8 mouse cellular contexts compared by ENCODE assay signal in genomic region chr7:140137135-140138020, GRCm38 (mm10). TPM values are rescaled to one million over a fixed set of nuclear protein-coding genes. Genes with fewer than 3 reads are reported as not detected.
DNase-seq lines count a peak whose midpoint lies in the region; ATAC-seq lines count a peak whose summit lies in the region.

TSS of gene Mtg1 (plus strand) at chr7:140137564.

- H3K36me3 ChIP-seq in hindbrain, embryonic 15.5 days: no peaks in the 10 kb centered on the region

- ATAC-seq in hindbrain, embryonic 15.5 days (ENCODE audit: low FRiP score, low read depth): peak; percentile 97

- H3K4me3 ChIP-seq in hindbrain, embryonic 15.5 days: peak within 1 kb of the TSS; percentile 90

- peaks cover 17% of the 10 kb centered on the region for H3K4me1 ChIP-seq in hindbrain, embryonic 15.5 days (replicated peaks)

- H3K9me3 ChIP-seq in hindbrain, embryonic 15.5 days: no peaks in the 10 kb centered on the region

- peak within 1 kb of the TSS; percentile 92 for H3K27ac ChIP-seq in hindbrain, embryonic 15.5 days (replicated peaks)

- WGBS in hindbrain, embryonic 15.5 days: 1% methylated on average over 39 of the region's 39 CpGs

- H3K27me3 ChIP-seq in hindbrain, embryonic 15.5 days: peaks cover 4% of the 10 kb centered on the region; the same call in 1 of the 2 replicates

- DNase-seq in R1 (ENCODE audit: low read depth, low spot score): peak; percentile 96
- peak; percentile 98 to 99 for DNase-seq in cerebellum, postnatal 25 days
- peak; percentile 98 to 99 for DNase-seq in frontal cortex, postnatal 36 days (ENCODE audit: low spot score in 2 of 2)
- peak; percentile 97 for DNase-seq in left cerebral cortex, adult 11 months (ENCODE audit: low spot score)
- DNase-seq in lung, postnatal 4 days: peak; percentile 97 to 98
- peak; percentile 92 for DNase-seq in retina, postnatal 7 days (ENCODE audit: low read depth, low spot score)
- peak; percentile 98 for DNase-seq in urinary bladder, adult 2 months (ENCODE audit: low spot score)

- peak within 1 kb of the TSS; percentile 93 for H3K4me2 ChIP-seq in hindbrain, embryonic 15.5 days

- peak within 1 kb of the TSS; percentile 90 for H3K9ac ChIP-seq in hindbrain, embryonic 15.5 days

RNA-seq across cellular contexts. Expression of gene Mtg1, which starts in this region (rescaled TPM):
- polyA plus RNA-seq in hindbrain, embryonic 15.5 days (2015; fragmentation: Nextera tagmentation; extraction: Ambion mirVana): 27.4 and 31.1 TPM in 2 replicates
- polyA plus RNA-seq in urinary bladder, adult 2 months (2012; rRNA removed): 26.1 and 31.0 TPM in 2 replicates

Comparison
In these comparisons a context has a peak if more than half of its experiments do, and no peak if none do; other contexts are left out.
1. Peak in every context shown above with its lines: DNase-seq, ATAC-seq, H3K4me3 ChIP-seq and H3K27ac ChIP-seq.